Mouse (Mus musculus) lung, postnatal 0 days (tissue): ENCODE data around the gene Sumo1.

ENCODE experiments used
- CTCF ChIP-seq: IDR thresholded peaks from 2 replicates; pipeline ENCODE4 v1.5.1; 2016; ENCODE audit warnings: antibody characterized with exemption, mild to moderate bottlenecking
- EP300 ChIP-seq: IDR thresholded peaks from 2 replicates; pipeline ENCODE4 v1.6.1; 2016; ENCODE audit warnings: antibody characterized with exemption, mild to moderate bottlenecking, control low read depth

GRCm38 (mm10) chr1:59698207-59698606 lies 27.6 kb upstream of the Sumo1 start:
- no peak for TF ChIP-seq CTCF
- no peak for TF ChIP-seq EP300
